Mouse (Mus musculus) embryonic fibroblast, embryonic 13.5 days (primary cell): Measurements from ENCODE around the gene Pdzd8. TPM values are rescaled to one million over a fixed set of nuclear protein-coding genes. Genes with fewer than 3 reads are reported as not detected.

ENCODE experiments used
- H3K27ac ChIP-seq: 2 replicates; pipeline ENCODE4 v1.5.1; 2012; ENCODE audit warnings: low read length, control low read depth, inconsistent platforms; ENCODE audit not compliant: insufficient read depth
- H3K4me1 ChIP-seq: 2 replicates; pipeline ENCODE4 v1.6.1; 2011; ENCODE audit warnings: low read length; ENCODE audit not compliant: control insufficient read depth, insufficient read depth
- H3K4me3 ChIP-seq: 2 replicates; pipeline ENCODE4 v1.5.1; 2011; ENCODE audit warnings: mild to moderate bottlenecking, control low read depth, low read length; ENCODE audit not compliant: insufficient read depth
- CTCF ChIP-seq: IDR thresholded peaks from 2 replicates; pipeline ENCODE4 v1.5.1; 2011; ENCODE audit warnings: mild to moderate bottlenecking, control low read depth, low read length, moderate library complexity, borderline replicate concordance; ENCODE audit not compliant: insufficient read depth
- POLR2A ChIP-seq: IDR thresholded peaks from 2 replicates; pipeline ENCODE4 v1.6.1; 2011; ENCODE audit warnings: low read depth, mild to moderate bottlenecking, control low read depth, low read length, moderate library complexity
- polyA plus RNA-seq: library from polyadenylated mRNA; stranded (reverse); fragments of >200 nt; gene quantifications from 2 replicates; pipeline ENCODE4 v1.2.4, GENCODE M21; 2011; ENCODE audit warnings: low read depth; ENCODE audit not compliant: missing spikeins, insufficient read length

Pdzd8 gene
- polyA plus RNA-seq, 1 experiment: 50.6 TPM

GRCm38 (mm10) chr19:59289042-59289441 is 56.5 kb downstream of the Pdzd8 start:
- Histone ChIP-seq H3K27ac (no peak overlapping the region), H3K4me3 (no peak overlapping the region), H3K4me1 (no peaks in the 10 kb centered on the region)
- no peak for TF ChIP-seq POLR2A
- no peak for TF ChIP-seq CTCF

- Histone ChIP-seq H3K4me1 (no peaks in the 10 kb centered on the region), H3K27ac (no peak overlapping the region), H3K4me3 (no peak overlapping the region)
- no peak for TF ChIP-seq POLR2A
- no peak for TF ChIP-seq CTCF
Measured at GRCm38 (mm10) chr19:59282001-59282400, 63.6 kb downstream of the Pdzd8 start.

GRCm38 (mm10) chr19:59280841-59281240 is 64.7 kb downstream of the Pdzd8 start:
- Histone ChIP-seq H3K4me3 (no peak overlapping the region), H3K4me1 (no peaks in the 10 kb centered on the region), H3K27ac (no peak overlapping the region)
- TF ChIP-seq CTCF: no peak
- no peak for TF ChIP-seq POLR2A

- Histone ChIP-seq H3K27ac (no peak overlapping the region), H3K4me3 (no peak overlapping the region), H3K4me1 (no peaks in the 10 kb centered on the region)
- TF ChIP-seq POLR2A (no peak), CTCF (no peak)
Measured at GRCm38 (mm10) chr19:59276354-59276753, 69.2 kb downstream of the Pdzd8 start.

GRCm38 (mm10) chr19:59273190-59273589 is 72.4 kb downstream of the Pdzd8 start:
- TF ChIP-seq POLR2A: no peak
- TF ChIP-seq CTCF: no peak
- Histone ChIP-seq H3K4me1 (no peaks in the 10 kb centered on the region), H3K27ac (no peak overlapping the region), H3K4me3 (no peak overlapping the region)

GRCm38 (mm10) chr19:59267417-59267963 is 78.1 kb downstream of the Pdzd8 start:
- H3K4me1 ChIP-seq: no peaks in the 10 kb centered on the region; the same call in 1 of the 2 replicates
- TF ChIP-seq POLR2A (no peak), CTCF (no peak)
- H3K27ac ChIP-seq: no peak overlapping the region
- H3K4me3 ChIP-seq: no peak overlapping the region

GRCm38 (mm10) chr19:59265907-59266306 is 79.7 kb downstream of the Pdzd8 start:
- Histone ChIP-seq H3K27ac (no peak overlapping the region), H3K4me1 (no peaks in the 10 kb centered on the region; the same call in 1 of the 2 replicates), H3K4me3 (no peak overlapping the region)
- TF ChIP-seq CTCF: no peak
- TF ChIP-seq POLR2A: no peak

GRCm38 (mm10) chr19:59264838-59265532 is 80.6 kb downstream of the Pdzd8 start:
- H3K4me1 ChIP-seq: no peaks in the 10 kb centered on the region; the same call in 1 of the 2 replicates
- H3K27ac ChIP-seq: no peak overlapping the region
- TF ChIP-seq CTCF: no peak
- no peak for TF ChIP-seq POLR2A
- H3K4me3 ChIP-seq: no peak overlapping the region

GRCm38 (mm10) chr19:59263171-59263570 is 82.4 kb downstream of the Pdzd8 start:
- H3K4me1 ChIP-seq: no peaks in the 10 kb centered on the region; the same call in 1 of the 2 replicates
- H3K4me3 ChIP-seq: no peak overlapping the region
- no peak for TF ChIP-seq POLR2A
- no peak for TF ChIP-seq CTCF
- no peak overlapping the region for H3K27ac ChIP-seq

GRCm38 (mm10) chr19:59261604-59262003 is 84.0 kb downstream of the Pdzd8 start:
- no peak overlapping the region for H3K4me3 ChIP-seq
- no peak overlapping the region for H3K27ac ChIP-seq
- no peak for TF ChIP-seq POLR2A
- no peak for TF ChIP-seq CTCF

More at GRCm38 (mm10) chr19:59261604-59262003, 84.0 kb downstream of the Pdzd8 start:
- H3K4me1 ChIP-seq: no peaks in the 10 kb centered on the region; the same call in 1 of the 2 replicates
